Mouse (Mus musculus): ENCODE results near the gene Cdh4.

DNA sequence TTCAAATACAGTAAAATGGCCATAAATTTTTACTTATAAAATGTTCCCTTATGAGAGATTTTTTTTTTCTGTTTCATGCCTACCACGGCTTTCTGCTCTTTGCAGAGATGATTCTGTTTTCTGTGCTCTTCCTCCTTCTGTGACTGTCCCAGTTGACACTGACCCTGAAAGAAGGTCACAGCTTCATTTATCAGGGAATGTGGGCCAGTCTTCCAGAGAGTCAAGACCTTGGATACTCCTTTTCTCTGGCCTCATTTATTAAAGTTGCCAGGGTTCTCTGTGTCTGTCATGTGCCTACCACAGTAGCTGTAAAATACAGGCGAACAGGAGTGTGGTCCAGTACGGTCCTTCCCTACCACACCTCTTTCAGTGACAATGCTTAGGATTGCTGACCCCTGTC lies 162.5 kb downstream of the Cdh4 start:
- TF ChIP-seq POLR2A (IDR thresholded peaks at IDR 0.05; ENCODE audit: borderline replicate concordance, extremely low read depth, insufficient read depth, insufficient read length, poor library complexity, severe bottlenecking) = no peak
- TF ChIP-seq CTCF (IDR thresholded peaks at IDR 0.05; ENCODE audit: borderline replicate concordance, extremely low read depth, insufficient read depth, insufficient read length) = no peak

All from brain, embryonic 14.5 days (tissue).